Comparison of ENCODE assay signal across 8 mouse cellular contexts in the genomic region with DNA sequence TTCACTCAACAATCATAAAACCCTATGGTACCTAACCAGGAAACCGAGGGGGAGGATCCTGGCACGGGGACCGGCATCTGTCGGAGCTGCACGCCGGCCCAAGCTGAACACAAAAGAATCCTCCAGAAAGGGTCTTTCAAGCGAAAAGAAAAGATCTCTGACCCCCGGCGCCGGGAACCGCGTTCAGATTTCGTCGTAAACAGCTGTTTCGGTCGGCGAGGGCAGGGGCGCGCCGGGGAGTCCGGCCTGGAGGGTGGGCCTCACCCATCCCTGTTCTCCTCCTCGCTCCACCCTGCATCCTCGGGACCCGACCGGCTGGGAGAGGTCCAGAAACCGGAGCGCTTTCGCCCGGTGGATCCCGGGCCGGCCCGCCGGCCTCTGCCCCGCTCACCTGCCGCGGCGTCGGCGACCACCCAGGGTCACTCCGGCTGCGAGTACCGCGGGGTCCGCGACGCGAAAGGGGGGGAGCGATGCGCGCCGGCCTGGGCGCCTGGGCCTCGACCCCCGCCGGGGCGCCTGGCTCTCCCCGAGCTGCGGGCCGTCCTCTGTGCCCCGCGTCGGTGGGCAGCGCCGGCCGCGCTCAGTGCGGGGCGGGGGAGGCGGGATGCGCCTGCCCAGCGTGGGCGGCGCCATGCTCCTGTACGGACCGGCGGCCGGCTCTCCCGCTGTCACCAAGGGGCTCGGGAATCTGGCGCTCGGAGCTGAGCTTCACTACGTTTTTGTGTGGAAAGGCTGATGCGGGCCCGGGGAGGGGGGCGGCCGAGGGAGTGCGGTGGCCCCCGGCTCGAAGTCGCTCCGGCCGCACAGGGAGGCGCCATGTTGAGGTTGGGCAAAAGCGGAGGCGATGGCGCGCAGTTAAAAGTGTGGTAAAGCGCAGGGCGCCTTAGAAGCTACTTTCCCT. TPM values are rescaled to one million over a fixed set of nuclear protein-coding genes. Genes with fewer than 3 reads are reported as not detected.
DNase-seq lines count a peak whose midpoint lies in the region; ATAC-seq lines count a peak whose summit lies in the region.

A gene (minus strand): TSS at position 585 of the 901 bp plus-strand sequence.

- WGBS in hindbrain, embryonic 11.5 days, result under 1% methylated on average over 71 of the region's 99 CpGs

- H3K9ac ChIP-seq in hindbrain, embryonic 11.5 days (ENCODE audit: low read depth, low read length), result peak within 1 kb of the TSS; percentile 82

- H3K4me2 ChIP-seq in hindbrain, embryonic 11.5 days (replicated peaks; ENCODE audit: low read depth, low read length), result peak within 1 kb of the TSS; percentile 55

- peak; percentile 94 for ATAC-seq in hindbrain, embryonic 11.5 days (ENCODE audit: low FRiP score)

- DNase-seq in MN1 (ENCODE audit: low spot score), result peak; percentile 73
- peak; percentile 75 for DNase-seq in cerebellum, adult 8-10 months
- DNase-seq in frontal cortex, postnatal 10 days (ENCODE audit: low spot score in 2 of 2), result peak; percentile 59 to 65
- DNase-seq in hindbrain, embryonic 11.5 days (ENCODE audit: low spot score), result peak; percentile 81
- peak; percentile 63 to 67 for DNase-seq in layer of hippocampus, postnatal 25 days (ENCODE audit: extremely low spot score in 1 of 2, low spot score in 1 of 2)
- DNase-seq in lung, postnatal 10 days, result peak; percentile 68
- DNase-seq in ovary, postnatal 36 days (ENCODE audit: low spot score), result peak; percentile 72
- peak; percentile 61 for DNase-seq in thymus, postnatal 4 days

- no peaks in the 10 kb centered on the region for H3K9me3 ChIP-seq in hindbrain, embryonic 11.5 days (ENCODE audit: control insufficient read depth, low read length)

- H3K36me3 ChIP-seq in hindbrain, embryonic 11.5 days (ENCODE audit: control insufficient read depth, insufficient read depth, low read length), result no peaks in the 10 kb centered on the region

- no peaks in the 10 kb centered on the region for H3K4me1 ChIP-seq in hindbrain, embryonic 11.5 days (replicated peaks; ENCODE audit: control insufficient read depth, insufficient read depth, low read length)

- H3K27me3 ChIP-seq in hindbrain, embryonic 11.5 days (ENCODE audit: control insufficient read depth, insufficient read depth, low read length), result no peaks in the 10 kb centered on the region

- H3K27ac ChIP-seq in hindbrain, embryonic 11.5 days (ENCODE audit: low read depth, low read length), result peak within 1 kb of the TSS; percentile 87

- H3K4me3 ChIP-seq in hindbrain, embryonic 11.5 days (ENCODE audit: low read depth, low read length), result peak within 1 kb of the TSS; percentile 67

RNA-seq across cellular contexts. Expression of the gene that starts here (rescaled TPM):
- polyA plus RNA-seq in hindbrain, embryonic 11.5 days (2014; fragmentation: Nextera tagmentation; extraction: Ambion mirVana), result 68.5 and 69.5 TPM in 2 replicates
- total RNA-seq in layer of hippocampus, postnatal 25 days (2021), result 10 to 100 TPM; 35.5 to 46.3 TPM

Comparison
In these comparisons a context has a peak if more than half of its experiments do, and no peak if none do; other contexts are left out.
1. Peak in every context shown above with its lines: DNase-seq, ATAC-seq, H3K4me3 ChIP-seq and H3K27ac ChIP-seq.